Mouse (Mus musculus): ENCODE measurements around the gene Epha1.

- no peak for TF ChIP-seq CTCF (IDR thresholded peaks at IDR 0.05; ENCODE audit: low read depth, low read length)
- TF ChIP-seq EP300 (IDR thresholded peaks at IDR 0.05; ENCODE audit: insufficient read depth, low read depth, low read length) = no peak
These were observed 49.0 kb downstream of the Epha1 start for GRCm38 (mm10) chr6:42324067-42324481.

Data from ES-Bruce4 (cell line).